Mouse (Mus musculus) urinary bladder, postnatal 25 days (tissue): ENCODE data around the gene Cntnap4.

ENCODE experiments used
- DNase-seq: peaks from one replicate; pipeline ENCODE4 v3.0.0; 2022; ENCODE audit warnings: low spot score

The Cntnap4 gene

DNA sequence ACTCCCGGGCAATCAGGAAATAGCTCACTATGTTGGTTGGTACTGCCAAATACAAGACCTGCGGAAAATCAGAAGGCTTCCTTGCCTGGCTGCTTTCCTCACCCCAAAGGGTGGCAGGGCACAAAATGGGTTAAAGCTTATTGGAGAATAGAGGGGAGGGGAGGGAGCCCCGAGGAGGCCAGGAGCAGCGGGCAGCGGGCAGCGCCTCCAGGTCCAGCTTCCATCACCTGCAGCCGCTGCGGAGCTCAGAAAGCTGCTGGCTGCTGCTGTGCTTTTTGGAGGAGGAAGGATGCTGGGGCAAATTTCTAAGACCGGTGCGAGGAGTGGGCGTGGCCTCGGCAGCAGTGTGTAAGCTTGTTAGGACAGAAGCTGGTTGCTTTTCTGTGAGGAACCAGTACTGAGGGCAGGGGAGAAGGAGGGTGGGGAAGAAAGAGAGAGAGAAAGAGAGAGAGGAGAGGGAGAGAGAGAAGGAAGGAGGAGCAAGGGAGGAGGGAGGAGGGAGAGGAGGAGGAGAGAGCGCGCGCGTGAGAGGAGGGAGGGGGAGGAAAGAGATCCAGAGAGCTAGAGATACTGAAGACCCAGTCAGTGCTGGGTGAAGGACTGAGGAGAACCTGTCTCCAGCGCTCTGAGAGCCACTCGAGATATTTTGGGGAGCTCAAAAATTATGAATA is at the start of gene Cntnap4:
TSS of gene Cntnap4 (plus strand) at position 573 of the 671 bp plus-strand sequence.
- DNase-seq = no peak

DNA sequence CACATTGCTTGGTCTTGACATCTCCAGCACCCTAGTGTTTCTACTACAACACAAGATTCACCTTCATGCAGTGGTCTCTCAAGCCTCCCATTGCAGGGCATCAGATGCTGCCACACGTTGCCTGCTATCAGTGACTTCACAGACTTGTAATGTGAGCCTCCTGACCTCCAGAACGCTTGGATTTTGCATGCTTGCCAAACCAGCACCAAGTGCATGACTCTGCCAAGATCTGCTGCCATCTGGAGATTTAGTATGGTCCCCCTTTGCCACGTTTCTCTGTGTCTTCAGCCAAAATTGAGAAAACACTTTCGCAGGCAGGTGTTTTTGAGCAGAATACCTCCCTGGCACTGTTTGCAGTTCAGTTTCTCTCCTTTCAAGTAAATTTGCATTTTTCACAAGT is 12.5 kb upstream of the Cntnap4 start:
- DNase-seq = no peak

GRCm38 (mm10) chr8:112570541-112570940 is 698 bp downstream of the Cntnap4 start:
- DNase-seq = no peak

- no peak for DNase-seq
Observed at GRCm38 (mm10) chr8:112571337-112571904, 1.6 kb downstream of the Cntnap4 start.

GRCm38 (mm10) chr8:112581473-112581872 is 11.6 kb downstream of the Cntnap4 start:
- DNase-seq = no peak

DNA sequence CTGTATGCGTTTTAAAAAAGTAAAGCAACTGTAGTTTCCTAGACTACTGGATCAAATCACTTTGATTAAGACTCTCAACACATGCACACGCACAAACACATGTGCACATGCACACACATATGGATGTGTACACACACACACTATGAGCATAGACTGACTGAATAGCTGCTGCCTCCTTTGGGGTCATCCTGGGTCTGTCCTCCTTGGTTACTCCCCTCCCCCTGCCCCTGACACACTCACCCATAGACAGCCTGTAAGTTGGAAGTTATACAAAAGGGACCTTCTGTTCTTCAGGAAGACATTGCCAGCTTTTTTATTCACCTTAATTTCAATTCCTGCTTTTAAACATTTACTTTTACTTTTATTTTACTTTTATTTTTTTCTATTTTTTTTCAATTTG is 13.6 kb downstream of the Cntnap4 start:
- no peak for DNase-seq

GRCm38 (mm10) chr8:112588357-112589051 is 18.7 kb downstream of the Cntnap4 start:
- no peak for DNase-seq

DNA sequence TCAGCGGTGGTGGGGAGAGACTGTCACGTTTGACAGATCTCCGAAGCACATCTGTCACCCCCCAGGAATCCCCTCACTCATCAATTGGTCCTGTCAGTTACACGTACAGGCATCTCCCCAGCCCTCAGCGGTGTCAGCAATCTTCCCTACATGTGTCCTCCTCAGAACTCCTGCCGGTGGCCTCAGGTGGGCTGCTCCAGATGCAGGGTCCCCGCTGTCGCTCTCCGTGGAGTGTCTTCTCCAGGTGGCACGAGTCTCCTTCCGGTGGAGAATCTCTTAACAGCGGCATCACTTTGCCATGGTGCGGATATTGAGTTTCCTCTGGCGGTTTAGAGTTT is 19.2 kb downstream of the Cntnap4 start:
- no peak for DNase-seq

DNA sequence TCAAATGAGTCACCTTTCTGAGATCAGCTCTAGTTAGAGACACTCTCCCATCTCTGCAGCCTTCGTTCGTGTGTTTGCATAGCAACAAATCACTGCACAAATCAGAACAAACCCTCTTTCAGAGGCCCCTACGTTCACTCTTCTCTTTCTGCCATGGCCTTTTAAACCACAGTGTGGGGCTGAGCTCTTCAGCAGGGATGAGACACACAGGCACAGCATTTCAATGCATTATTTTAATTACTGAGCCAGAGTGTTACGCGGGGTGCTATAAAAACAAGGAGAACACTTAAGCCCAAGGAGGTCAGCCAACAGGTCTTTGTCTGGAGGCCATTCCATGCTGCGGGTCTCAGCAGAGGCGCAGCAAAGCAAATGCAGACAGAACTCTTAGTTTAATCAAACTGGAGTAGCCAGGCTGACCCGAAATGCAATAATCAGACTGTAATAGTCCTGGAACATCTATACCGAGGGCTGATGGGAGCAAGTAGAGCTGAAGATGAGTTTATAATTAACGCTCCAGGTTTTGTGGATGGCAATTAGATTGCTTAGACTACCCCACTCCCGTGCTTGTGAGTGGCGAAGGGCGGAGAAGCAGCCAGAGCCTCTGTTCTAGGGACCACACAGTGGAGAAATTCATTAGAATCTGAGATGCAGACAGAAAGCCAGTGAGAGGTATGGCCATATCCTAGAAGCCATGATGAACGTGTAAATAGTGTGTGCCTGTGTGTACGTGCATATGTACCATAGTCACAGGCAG is 26.4 kb downstream of the Cntnap4 start:
- no peak for DNase-seq

DNA sequence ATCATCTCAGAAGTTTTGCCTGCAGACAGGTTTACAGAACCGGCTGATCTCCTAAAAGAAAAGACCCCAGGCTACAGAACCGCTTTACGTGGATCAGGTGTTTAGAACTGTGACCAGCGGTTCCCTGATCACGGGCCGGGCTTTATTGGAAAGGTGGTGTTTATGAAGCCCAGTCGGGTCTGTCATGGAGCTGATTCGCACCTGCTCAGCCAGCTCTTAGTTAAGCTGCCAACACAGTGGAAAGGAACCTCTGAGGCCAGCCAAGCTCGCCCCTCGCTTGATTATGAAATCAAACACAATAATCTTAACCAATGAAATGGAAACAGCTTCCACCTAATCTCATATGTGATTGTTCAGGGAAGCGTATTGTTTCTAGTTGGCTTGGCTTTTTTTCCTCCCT is 30.1 kb downstream of the Cntnap4 start:
- no peak for DNase-seq

DNA sequence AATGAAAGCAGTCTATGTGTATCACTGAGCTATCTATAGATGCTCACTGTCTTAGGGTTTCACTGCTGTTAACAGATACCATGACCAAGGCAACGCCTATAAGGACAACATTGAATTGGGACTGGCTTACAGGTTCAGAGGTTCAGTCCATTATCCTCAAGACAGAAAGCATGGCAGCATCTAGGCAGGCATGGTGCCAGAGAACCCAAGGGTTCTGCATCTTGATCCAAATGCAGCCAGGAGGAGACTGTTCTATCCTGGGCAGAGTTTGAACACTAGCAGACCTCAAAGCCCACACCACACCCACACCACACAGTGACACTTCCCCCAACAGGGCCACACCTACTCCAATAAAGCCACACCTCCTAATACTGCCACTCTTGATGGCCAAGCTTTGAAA is 31.3 kb downstream of the Cntnap4 start:
- no peak for DNase-seq

DNA sequence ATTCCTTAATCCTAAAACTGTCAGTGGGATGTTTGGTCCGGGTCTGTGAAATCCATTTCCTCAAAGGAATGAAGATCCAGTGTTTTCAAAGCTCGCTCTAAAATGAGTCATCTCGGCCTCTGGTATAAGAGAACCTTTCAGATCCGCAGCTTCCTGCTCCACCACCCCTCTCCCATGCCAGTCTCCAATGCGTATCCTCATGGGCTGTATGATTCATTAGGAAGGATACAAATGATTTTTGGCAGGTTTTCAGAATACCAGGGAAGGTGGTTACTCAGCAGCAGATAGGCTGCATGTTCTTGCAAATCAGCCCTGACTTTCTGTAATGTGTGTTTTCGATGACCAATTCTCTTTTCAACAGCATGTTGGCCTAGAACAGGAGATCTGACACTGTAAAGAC is 40.3 kb downstream of the Cntnap4 start:
- DNase-seq = no peak

- DNase-seq = no peak
Observed at GRCm38 (mm10) chr8:112628791-112629190, 58.9 kb downstream of the Cntnap4 start.

GRCm38 (mm10) chr8:112652657-112653056 is 82.8 kb downstream of the Cntnap4 start:
- no peak for DNase-seq

GRCm38 (mm10) chr8:112653276-112653675 is 83.4 kb downstream of the Cntnap4 start:
- no peak for DNase-seq

GRCm38 (mm10) chr8:112653994-112654393 is 84.2 kb downstream of the Cntnap4 start:
- no peak for DNase-seq

DNA sequence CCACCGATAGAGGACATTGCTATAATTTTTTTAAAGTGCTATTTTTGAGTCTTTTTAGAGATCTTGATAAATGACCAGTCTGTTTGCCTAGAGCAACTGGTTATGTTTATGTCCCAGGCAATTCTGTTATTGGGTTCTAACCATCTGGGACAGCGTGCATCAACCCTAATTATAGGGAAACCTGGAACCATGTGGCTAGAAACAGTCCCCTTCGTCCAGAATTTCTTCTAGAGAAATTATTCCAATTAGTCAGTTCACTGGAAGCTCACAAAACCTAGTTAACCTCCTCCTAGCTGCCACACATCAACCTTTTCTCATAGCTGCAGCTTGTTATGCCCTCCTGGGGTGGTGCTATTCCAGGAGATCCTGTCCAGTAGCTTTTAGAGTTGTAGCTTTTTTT is 94.2 kb downstream of the Cntnap4 start:
- no peak for DNase-seq

DNA sequence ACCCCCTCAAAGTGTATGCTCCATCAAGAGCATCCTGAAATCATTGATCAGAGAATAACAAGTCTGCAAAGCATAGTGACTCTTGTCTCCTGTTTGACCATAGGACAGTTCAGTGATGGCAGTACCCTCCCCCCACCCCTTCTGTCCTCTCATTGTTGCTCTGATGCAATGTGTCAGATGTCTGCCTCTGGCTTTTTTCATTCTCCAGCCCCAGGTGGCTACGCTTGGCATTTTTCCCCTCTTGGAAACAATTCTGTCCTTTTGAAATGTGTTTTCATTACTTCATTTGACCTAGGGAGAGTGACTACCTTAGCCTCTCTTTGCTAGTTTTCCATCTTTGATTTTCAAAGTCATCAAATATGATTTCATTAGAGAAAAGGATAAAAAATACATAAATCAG is 104.8 kb downstream of the Cntnap4 start:
- DNase-seq = no peak

DNA sequence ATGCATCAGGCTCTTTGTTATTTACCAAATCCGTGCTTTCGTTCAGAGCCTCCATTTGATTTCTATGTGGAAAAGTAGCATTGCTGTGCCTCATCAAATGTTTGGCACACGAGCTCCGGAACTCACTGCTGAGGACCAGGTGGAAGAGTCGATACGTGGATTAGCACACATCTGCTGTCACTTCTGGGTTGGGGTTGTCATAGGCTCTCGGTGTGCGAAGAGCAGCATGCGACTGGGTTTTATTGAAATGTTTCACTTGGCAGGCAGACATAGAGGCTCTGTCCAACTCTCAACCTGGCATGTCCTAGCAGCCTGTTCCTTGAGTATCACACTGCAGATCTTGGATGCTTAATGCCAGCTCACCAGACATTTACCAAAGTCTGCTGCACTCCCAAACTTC is 111.9 kb downstream of the Cntnap4 start:
- DNase-seq = no peak

- DNase-seq = no peak
Observed at GRCm38 (mm10) chr8:112695708-112696107, 125.9 kb downstream of the Cntnap4 start.

DNA sequence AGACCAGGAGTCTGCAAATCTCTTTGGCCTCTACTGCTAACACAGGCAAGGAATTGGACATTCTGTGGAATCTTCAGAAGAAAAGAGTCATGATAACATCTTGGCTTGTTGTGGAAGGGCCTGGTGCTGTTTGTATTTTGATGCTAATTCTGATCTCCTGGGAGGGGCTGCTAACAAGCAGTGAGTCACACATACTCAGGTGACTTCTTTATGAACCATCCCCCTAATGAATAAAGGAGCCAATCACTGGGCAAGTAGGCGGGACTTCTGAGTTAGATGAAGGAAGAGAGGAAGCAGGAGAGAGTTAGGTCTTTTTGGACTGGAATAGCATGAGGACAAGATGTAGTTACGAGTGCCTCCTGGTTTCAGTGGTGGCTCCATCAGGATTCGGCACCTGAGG is 128.3 kb downstream of the Cntnap4 start:
- DNase-seq = no peak

DNA sequence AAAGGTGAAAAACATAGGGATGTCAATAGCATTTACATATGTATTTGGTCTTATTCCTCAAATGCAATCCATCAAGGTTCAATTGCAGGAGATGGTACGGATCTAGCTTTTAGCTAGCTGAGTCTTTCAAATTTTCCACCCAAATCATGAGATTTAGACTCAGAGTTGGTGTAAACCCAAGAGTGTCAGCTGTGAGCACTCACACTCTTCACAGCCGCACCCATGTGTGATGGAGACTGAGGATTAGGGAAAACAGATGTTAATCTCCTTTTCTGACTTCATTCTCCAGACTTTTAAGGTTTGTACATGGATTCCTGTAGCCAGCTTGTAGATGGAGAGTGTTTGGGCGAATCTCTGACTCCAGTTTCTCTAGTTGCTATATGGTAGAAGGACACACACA is 147.1 kb downstream of the Cntnap4 start:
- DNase-seq = no peak

DNA sequence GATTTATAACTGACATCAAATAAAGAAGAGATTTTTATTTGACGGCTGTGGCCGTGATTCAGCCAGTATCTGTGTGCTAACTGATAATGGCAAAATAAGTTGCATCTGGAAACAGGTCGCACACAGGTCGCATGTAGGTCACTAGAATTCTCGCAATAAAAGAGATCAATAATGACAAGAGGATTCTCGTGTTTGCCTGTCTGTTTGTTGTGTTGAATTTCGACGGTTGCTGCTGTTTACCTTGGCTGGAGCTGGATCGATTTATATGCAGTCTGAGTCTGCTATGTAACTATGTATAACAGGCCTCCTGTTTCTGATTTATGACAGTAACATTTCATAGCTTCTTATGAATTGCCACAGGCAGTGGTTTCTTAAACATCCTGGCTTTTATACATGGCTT is 155.1 kb downstream of the Cntnap4 start:
- DNase-seq = no peak
